Mouse (Mus musculus): Measurements from ENCODE around the gene Popdc3.
"Not testable (repeated sequence)": the region's sequence is repeated elsewhere in the genome, so short reads cannot be mapped to it uniquely, and the experiment has no call there.

Popdc3 gene

DNA sequence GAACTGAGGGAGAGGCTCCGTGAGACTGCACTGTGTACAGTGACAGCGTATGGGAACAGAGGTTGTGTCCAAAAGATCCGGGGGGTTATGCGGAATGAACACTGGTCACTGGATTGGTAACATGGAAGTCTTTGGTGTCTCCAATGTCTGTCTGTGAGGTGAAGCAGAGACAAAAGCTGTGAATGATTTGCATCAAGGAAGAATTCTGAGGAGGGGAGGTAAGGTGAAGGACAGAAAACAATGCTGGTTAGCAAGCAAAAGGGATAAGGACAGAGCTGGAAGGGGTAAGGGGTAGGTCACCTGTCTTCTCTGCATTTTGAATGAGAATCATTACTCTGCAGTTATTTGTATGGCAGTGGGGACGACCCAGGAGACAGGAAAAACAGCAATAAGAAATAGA lies 16.6 kb downstream of the Popdc3 start:
- no peak for DNase-seq (ENCODE audit: low spot score in 2 of 2)

DNA sequence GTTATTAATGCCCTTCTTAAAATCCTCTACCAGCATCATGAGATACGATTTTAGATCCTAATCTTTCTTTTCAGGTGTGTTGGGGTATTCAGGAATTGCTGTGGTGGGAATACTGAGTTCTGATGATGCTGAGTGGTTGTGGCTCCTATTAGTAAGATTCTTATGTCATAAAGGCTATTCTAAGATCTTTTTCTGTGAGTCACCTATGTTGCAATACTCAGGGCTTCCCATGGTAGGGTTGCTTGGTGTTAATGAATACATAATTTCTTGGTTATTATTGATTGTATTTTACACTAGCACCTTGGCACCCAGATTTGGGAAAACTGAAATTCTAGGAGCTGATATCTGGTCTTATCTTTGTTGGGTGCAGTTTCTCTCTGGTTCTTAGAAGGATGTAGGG lies 26.7 kb downstream of the Popdc3 start:
- no peak for DNase-seq (ENCODE audit: low spot score in 2 of 2)

DNA sequence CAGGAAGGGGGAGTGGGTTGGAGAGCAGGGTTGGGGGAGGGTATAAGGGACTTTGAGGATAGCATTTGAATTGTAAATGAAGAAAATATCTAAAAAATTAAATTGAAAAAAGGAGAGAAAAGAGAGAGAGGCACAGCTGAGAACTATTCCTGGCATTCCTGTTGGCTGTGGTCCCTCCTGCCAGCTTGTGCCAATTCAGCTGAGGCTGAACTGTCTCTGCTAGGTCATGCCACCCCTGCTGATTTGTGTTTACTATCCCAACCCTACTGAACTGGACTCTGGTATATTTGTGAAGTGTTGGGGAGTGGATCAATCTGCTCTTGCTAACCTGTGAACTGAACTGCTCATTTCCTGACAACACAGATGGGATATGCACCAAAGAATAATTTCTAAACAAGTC lies 32.3 kb downstream of the Popdc3 start:
- DNase-seq (ENCODE audit: low spot score in 2 of 2) = no peak

- no peak for DNase-seq (ENCODE audit: low spot score in 2 of 2)
Observed at GRCm38 (mm10) chr10:45216676-45217075, 38.8 kb downstream of the Popdc3 start.

DNA sequence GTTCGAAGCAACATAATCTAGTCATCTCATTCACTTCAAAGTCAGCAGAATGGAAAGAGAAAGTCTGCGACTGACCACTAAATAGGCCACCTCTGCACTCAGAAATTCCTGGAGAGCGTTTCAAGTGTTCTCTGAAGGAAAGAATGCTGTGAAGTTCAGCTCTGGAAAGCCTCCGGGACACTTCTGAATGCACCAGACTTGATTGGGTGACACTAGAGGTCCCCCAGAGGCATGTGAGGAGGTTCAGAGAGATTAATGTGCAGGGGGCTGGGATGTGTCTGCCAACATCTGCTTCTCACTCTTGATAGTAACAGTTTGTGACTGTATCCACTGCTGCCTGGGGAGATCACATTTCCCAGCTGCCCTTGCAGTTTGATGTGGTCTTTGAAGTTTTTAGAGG lies 52.1 kb downstream of the Popdc3 start:
- DNase-seq (ENCODE audit: low spot score in 2 of 2) = no peak

DNA sequence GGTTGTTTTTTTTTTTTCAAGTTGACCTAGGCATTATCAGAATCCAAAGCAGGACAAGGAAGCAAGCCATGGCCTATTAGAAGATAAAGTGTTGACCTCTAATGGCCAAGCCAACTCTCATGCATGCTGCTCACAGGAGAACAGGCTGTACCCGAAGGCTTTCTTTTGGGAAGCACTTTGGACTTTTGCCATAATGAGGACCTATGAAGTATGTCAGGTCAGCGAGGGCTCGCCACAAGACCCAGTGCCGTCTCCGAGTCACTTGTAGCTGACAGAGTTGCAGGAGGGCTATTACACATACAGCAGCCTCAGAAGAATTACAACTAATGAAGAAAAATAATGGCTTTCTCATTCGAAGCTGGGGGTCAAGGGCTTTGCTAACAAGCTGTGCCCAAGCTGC lies 55.5 kb downstream of the Popdc3 start:
- no peak for DNase-seq (ENCODE audit: low spot score in 2 of 2)

- no peak for DNase-seq (ENCODE audit: low spot score in 2 of 2)
Observed at GRCm38 (mm10) chr10:45236304-45236703, 58.4 kb downstream of the Popdc3 start.

DNA sequence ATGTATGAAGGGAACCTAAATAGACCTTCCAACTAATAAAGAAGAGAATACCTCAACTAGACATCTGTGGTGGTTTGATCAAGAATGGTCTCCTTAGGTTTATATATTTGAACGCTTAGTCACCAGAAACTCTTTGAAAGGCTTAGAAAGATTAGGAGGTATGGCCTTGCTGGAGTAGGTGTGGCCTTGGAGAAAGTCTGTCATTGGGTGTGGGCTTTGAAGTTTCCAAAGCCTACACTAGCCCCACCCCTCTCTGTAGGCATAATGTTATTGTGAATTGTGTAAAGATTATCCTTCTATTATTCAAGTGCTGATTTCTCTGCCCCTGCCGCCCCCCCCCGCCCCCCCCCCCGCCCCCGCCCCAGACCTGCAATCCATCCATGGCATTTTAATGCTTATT lies 59.6 kb downstream of the Popdc3 start:
- DNase-seq (ENCODE audit: low spot score in 2 of 2) = no peak

GRCm38 (mm10) chr10:45260477-45260876 lies 82.6 kb downstream of the Popdc3 start:
- no peak for DNase-seq (ENCODE audit: low spot score in 2 of 2)

DNA sequence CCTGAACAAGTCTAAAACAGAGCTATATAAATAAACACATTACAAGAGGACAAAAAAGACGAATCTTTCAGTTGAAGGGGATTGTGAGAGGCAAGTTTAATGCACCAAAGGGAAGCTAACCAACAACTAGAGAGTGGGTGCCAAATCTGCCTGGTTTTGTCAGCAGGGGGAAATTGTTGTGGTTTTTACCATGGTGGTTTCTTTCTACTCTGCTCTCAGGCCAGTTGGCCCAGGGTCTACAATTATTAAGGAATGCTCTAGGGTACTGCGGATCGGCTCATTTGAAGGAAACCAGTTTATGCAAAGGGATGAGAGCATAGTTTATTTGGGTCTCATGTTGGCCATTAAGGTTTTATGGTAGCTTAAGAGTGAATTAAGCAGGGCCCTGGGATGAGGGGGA lies 84.2 kb downstream of the Popdc3 start:
- DNase-seq (ENCODE audit: low spot score in 2 of 2) = no peak

- no peak for DNase-seq (ENCODE audit: low spot score in 2 of 2)
Observed at GRCm38 (mm10) chr10:45276499-45276898, 98.6 kb downstream of the Popdc3 start.

DNA sequence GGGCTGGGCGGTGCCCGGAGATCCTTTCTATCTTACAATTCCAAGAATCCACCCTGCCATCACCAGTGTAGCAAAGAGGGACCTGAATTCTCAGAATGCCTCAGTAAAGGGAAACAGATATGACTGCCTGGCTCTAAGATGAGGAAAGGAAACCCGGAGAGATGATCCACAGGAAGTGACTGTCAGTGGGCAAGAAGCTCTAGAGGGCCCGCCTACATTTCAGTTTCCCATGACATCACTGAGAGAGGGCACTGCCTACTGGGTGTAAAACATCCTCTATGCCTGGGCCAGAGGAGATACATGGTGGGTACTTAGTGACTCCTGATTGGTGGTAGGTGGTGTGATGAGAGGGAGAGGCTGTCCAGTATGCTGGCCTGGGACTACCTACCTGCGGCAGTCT lies 99.1 kb downstream of the Popdc3 start:
- DNase-seq (ENCODE audit: low spot score in 2 of 2) = no peak

DNA sequence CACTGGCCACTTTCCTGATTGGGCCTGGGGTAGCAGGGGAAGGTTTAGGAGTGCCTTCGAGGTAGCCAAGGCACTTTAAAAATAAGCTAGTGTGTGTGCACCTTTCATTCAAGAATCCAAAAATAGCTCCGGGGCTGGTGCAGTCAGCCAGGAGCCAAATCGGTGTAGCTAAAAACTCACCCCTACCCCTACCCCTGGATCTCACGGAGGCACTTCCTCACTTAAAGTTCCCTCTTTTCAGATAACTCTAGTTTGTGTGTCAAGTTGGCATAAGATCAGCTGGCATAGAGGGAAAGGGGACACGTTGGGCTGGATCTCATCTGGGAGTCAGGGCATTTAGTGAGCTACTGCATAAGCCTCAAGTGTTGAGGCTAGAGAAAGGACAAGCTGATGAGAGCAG lies 107.8 kb downstream of the Popdc3 start:
- no peak for DNase-seq (ENCODE audit: low spot score in 2 of 2)

DNA sequence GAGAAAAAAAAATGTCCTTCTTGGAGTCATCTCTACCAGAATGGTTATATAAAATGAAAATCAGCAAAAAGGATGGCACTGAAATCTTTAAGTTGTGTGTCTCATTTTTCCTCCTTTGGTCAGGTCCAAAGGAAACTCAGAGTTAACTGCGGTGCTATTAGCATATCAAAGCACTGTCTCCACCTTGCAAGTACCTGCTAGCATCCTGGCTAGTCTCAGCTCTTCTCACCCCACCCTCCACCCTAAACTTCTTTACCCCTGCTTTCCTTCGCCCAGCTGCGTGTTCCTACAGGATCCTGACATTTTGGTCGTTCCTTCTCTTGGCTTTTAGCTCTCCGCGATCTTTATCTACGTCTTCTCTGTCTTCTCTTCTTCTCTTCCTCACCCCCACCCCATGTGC lies 110.5 kb downstream of the Popdc3 start:
- DNase-seq (ENCODE audit: low spot score in 2 of 2) = no peak

GRCm38 (mm10) chr10:45289218-45290105 lies 111.6 kb downstream of the Popdc3 start:
- DNase-seq (ENCODE audit: low spot score in 2 of 2) = peak in 1 of 2 experiments; percentile 14

- no peak for DNase-seq (ENCODE audit: low spot score in 2 of 2)
Observed at GRCm38 (mm10) chr10:45290618-45291017, 112.7 kb downstream of the Popdc3 start.

DNA sequence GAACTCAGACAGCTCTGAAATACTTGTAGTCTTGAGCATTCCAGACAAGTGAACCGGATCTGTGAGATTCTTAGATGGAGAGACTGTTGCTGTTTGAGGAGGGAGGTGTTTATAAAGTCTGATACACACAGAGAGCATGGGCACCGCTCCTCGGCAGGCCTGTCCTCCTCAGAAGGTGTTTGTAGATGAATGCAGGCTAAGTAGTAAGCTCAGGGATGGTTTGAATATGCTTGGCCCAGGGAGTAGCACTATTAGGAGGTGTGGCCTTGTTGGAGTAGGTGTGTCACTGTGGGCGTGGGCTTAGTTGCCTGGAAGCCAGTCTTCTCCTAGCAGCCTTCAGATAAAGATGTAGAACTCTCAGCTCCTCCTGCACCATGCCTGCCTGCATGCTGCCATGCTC lies 114.3 kb downstream of the Popdc3 start:
- DNase-seq (ENCODE audit: low spot score in 2 of 2) = not testable (repeated sequence)

- no peak for DNase-seq (ENCODE audit: low spot score in 2 of 2)
Observed at GRCm38 (mm10) chr10:45295093-45295492, 117.2 kb downstream of the Popdc3 start.

GRCm38 (mm10) chr10:45298503-45298902 lies 120.6 kb downstream of the Popdc3 start:
- no peak for DNase-seq (ENCODE audit: low spot score in 2 of 2)

DNA sequence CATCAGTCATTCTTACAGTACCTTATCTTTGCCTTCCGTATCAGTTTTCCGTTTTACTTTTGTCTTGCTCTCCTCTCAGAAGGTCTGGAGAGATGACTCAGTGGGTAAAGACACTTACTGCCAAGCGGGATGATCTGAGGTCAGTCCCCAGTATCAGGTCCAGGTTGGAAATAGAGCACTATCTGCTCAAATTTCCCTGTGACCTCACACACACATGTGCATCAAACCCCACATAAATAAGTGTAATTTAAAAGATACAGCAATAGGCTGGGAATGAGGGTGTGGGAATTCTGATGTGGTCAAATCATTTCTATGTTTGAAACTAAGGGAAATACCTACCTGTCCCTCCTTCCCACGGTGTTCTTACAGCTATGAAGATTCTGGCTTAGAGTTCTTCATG lies 121.6 kb downstream of the Popdc3 start:
- DNase-seq (ENCODE audit: low spot score in 2 of 2) = no peak

- no peak for DNase-seq (ENCODE audit: low spot score in 2 of 2)
Observed at GRCm38 (mm10) chr10:45303315-45304036, 125.6 kb downstream of the Popdc3 start.

DNA sequence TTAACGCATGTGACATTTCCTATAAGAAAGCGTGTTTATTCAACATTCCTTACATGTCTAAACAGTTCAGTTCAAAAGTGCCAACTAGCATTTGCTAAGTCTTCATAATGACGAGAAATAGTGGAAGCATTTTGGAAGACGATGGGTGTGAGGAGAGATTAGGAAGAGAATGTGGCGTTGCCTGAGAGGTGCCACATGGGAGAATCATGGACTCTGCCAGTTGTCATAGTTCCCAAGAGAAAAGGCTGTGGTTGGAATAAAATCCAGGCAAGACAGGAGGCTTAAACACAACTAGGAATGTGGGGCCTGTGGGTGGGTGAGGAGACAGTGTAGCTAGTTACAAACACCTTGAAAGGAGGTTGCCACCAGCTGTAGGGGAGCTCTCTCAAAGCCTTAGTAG lies 127.3 kb downstream of the Popdc3 start:
- no peak for DNase-seq (ENCODE audit: low spot score in 2 of 2)

DNA sequence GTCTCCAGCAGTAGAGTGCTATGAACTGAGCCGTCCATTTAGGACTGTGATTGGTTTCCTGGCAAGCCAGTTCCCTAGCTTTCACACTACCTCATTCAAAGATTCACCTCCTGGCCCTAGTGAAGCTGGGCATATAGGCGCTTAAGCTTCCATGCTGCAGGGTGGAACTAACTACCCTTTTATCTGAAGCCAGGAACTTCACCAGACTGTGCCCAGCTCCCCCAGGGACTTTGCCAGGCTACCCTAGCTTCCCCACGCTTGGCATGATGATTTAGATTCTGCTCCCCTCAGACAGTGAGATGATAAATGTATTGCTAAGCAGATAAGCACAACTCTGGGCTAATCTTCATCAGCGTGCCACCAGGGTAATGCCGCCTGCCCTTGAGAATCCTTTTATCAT lies 133.2 kb downstream of the Popdc3 start:
- DNase-seq (ENCODE audit: low spot score in 2 of 2) = no peak

Data from frontal cortex, postnatal 10 days (tissue).